Mouse (Mus musculus) hindbrain, embryonic 10.5 days (tissue): ENCODE results near the gene Akt1. TPM values are rescaled to one million over a fixed set of nuclear protein-coding genes. Genes with fewer than 3 reads are reported as not detected.

Source experiments
- DNase-seq: peaks from one replicate; pipeline ENCODE4 v3.0.0-alpha.2; 2017; ENCODE audit warnings: low spot score
- H3K27ac ChIP-seq: fragments of 300-500 bp; sonication (generic); 2 replicates; pipeline ENCODE4 v1.5.1; 2016; ENCODE audit warnings: mild to moderate bottlenecking, moderate library complexity
- H3K27me3 ChIP-seq: fragments of 300-500 bp; sonication (generic); 2 replicates; pipeline ENCODE4 v1.6.1; 2016; ENCODE audit warnings: mild to moderate bottlenecking; ENCODE audit not compliant: poor library complexity, insufficient read depth, severe bottlenecking
- H3K36me3 ChIP-seq: fragments of 300-500 bp; sonication (generic); 2 replicates; pipeline ENCODE4 v1.6.1; 2016; ENCODE audit warnings: mild to moderate bottlenecking, moderate library complexity
- H3K4me1 ChIP-seq: fragments of 300-500 bp; sonication (generic); replicated peaks from 2 replicates; pipeline ENCODE4 v1.6.1; 2016; ENCODE audit warnings: mild to moderate bottlenecking
- H3K4me3 ChIP-seq: fragments of 300-500 bp; sonication (generic); 2 replicates; pipeline ENCODE4 v1.5.1; 2016; ENCODE audit warnings: mild to moderate bottlenecking, moderate library complexity
- H3K9me3 ChIP-seq: fragments of 300-500 bp; sonication (generic); 2 replicates; pipeline ENCODE4 v1.6.1; 2016; ENCODE audit warnings: mild to moderate bottlenecking, moderate library complexity
- WGBS: fragments of 180-500 bp; shearing (Covaris S2); methylation state at CpG from one replicate; pipeline ENCODE4 v1.1.7; 2016; 5-methylcytosine and 5-hydroxymethylcytosine counted together
- polyA plus RNA-seq: library from polyadenylated mRNA; unstranded; fragments of >200 nt; fragmentation: Nextera tagmentation; extraction: Ambion mirVana; gene quantifications from 2 replicates; pipeline ENCODE4 v1.2.1, GENCODE M21; 2016

Akt1 gene
- polyA plus RNA-seq, 1 experiment from 2014 or later, result 56.8 TPM

- peak; percentile 44 for DNase-seq
- peaks cover 89% of the 10 kb centered on the region for H3K4me1 ChIP-seq
- H3K9me3 ChIP-seq, result no peaks in the 10 kb centered on the region
- H3K4me3 ChIP-seq, result peak overlapping the region; percentile 10; the same call in 1 of the 2 replicates
- H3K27ac ChIP-seq, result peak overlapping the region; percentile 89
- peaks cover 100% of the 10 kb centered on the region for H3K36me3 ChIP-seq
- H3K27me3 ChIP-seq, result no peaks in the 10 kb centered on the region
- 43% methylated on average over 2 of the region's 2 CpGs for WGBS
Measured at GRCm38 (mm10) chr12:112664124-112664523, 10.6 kb downstream of the Akt1 start.

GRCm38 (mm10) chr12:112663716-112664115 lies 11.0 kb downstream of the Akt1 start:
- peaks cover 100% of the 10 kb centered on the region for H3K36me3 ChIP-seq
- WGBS, result 83% methylated on average over 12 of the region's 12 CpGs
- H3K4me1 ChIP-seq, result peaks cover 87% of the 10 kb centered on the region
- peak overlapping the region; percentile 89 for H3K27ac ChIP-seq
- peak overlapping the region; percentile 10; the same call in 1 of the 2 replicates for H3K4me3 ChIP-seq
- no peaks in the 10 kb centered on the region for H3K9me3 ChIP-seq
- no peaks in the 10 kb centered on the region for H3K27me3 ChIP-seq
- no peak for DNase-seq

GRCm38 (mm10) chr12:112663303-112663702 lies 11.4 kb downstream of the Akt1 start:
- H3K4me3 ChIP-seq, result no peak overlapping the region
- no peak for DNase-seq

GRCm38 (mm10) chr12:112661851-112662250 lies 12.8 kb downstream of the Akt1 start:
- H3K9me3 ChIP-seq, result no peaks in the 10 kb centered on the region
- peaks cover 80% of the 10 kb centered on the region for H3K4me1 ChIP-seq
- peaks cover 100% of the 10 kb centered on the region for H3K36me3 ChIP-seq
- H3K4me3 ChIP-seq, result no peak overlapping the region
- 79% methylated on average over 9 of the region's 9 CpGs for WGBS
- no peak for DNase-seq
- no peaks in the 10 kb centered on the region for H3K27me3 ChIP-seq
- H3K27ac ChIP-seq, result peak overlapping the region; percentile 89

More at GRCm38 (mm10) chr12:112663303-112663702, 11.4 kb downstream of the Akt1 start:
- WGBS, result 92% methylated on average over 11 of the region's 11 CpGs
- H3K27ac ChIP-seq, result peak overlapping the region; percentile 89
- H3K4me1 ChIP-seq, result peaks cover 83% of the 10 kb centered on the region
- H3K9me3 ChIP-seq, result no peaks in the 10 kb centered on the region
- no peaks in the 10 kb centered on the region for H3K27me3 ChIP-seq
- peaks cover 100% of the 10 kb centered on the region for H3K36me3 ChIP-seq

- Histone ChIP-seq H3K27me3 (no peaks in the 10 kb centered on the region), H3K4me3 (peak overlapping the region; percentile 32), H3K9me3 (no peaks in the 10 kb centered on the region), H3K27ac (peak overlapping the region; percentile 89), H3K36me3 (peaks cover 100% of the 10 kb centered on the region), H3K4me1 (peaks cover 74% of the 10 kb centered on the region)
- no peak for DNase-seq
- 83% methylated on average over 3 of the region's 3 CpGs for WGBS
Measured at GRCm38 (mm10) chr12:112661327-112661605, 13.4 kb downstream of the Akt1 start.

- H3K27ac ChIP-seq, result peak overlapping the region; percentile 89
- peaks cover 69% of the 10 kb centered on the region for H3K4me1 ChIP-seq
- H3K4me3 ChIP-seq, result peak overlapping the region; percentile 32
- H3K27me3 ChIP-seq, result no peaks in the 10 kb centered on the region
- DNase-seq, result peak; percentile 80
- H3K9me3 ChIP-seq, result no peaks in the 10 kb centered on the region
- WGBS, result 38% methylated on average over 5 of the region's 5 CpGs
- H3K36me3 ChIP-seq, result peaks cover 100% of the 10 kb centered on the region
Measured at GRCm38 (mm10) chr12:112660576-112661326, 13.9 kb downstream of the Akt1 start.

- no peaks in the 10 kb centered on the region for H3K9me3 ChIP-seq
- peaks cover 61% of the 10 kb centered on the region for H3K4me1 ChIP-seq
- no peak overlapping the region for H3K4me3 ChIP-seq
- peak; percentile 33 for DNase-seq
- H3K27me3 ChIP-seq, result no peaks in the 10 kb centered on the region
- peaks cover 100% of the 10 kb centered on the region for H3K36me3 ChIP-seq
- WGBS, result 84% methylated on average over 6 of the region's 6 CpGs
- peak overlapping the region; percentile 41; the same call in 1 of the 2 replicates for H3K27ac ChIP-seq
Measured at GRCm38 (mm10) chr12:112659109-112659508, 15.6 kb downstream of the Akt1 start.

- 96% methylated on average over 7 of the region's 7 CpGs for WGBS
- Histone ChIP-seq H3K4me1 (peaks cover 61% of the 10 kb centered on the region), H3K27ac (no peak overlapping the region), H3K27me3 (no peaks in the 10 kb centered on the region), H3K36me3 (peaks cover 100% of the 10 kb centered on the region), H3K4me3 (no peak overlapping the region), H3K9me3 (no peaks in the 10 kb centered on the region)
- DNase-seq, result no peak
Measured at GRCm38 (mm10) chr12:112658619-112659018, 16.1 kb downstream of the Akt1 start.

- DNase-seq, result no peak
- Histone ChIP-seq H3K9me3 (no peaks in the 10 kb centered on the region), H3K27me3 (no peaks in the 10 kb centered on the region), H3K4me1 (peaks cover 21% of the 10 kb centered on the region), H3K27ac (no peak overlapping the region), H3K4me3 (no peak overlapping the region), H3K36me3 (peaks cover 100% of the 10 kb centered on the region)
- 87% methylated on average over 5 of the region's 5 CpGs for WGBS
Measured at GRCm38 (mm10) chr12:112654076-112654475, 20.6 kb downstream of the Akt1 start.

GRCm38 (mm10) chr12:112653157-112653824 lies 21.4 kb downstream of the Akt1 start:
- H3K4me1 ChIP-seq, result peaks cover 19% of the 10 kb centered on the region
- H3K27me3 ChIP-seq, result no peaks in the 10 kb centered on the region
- no peaks in the 10 kb centered on the region for H3K9me3 ChIP-seq
- peaks cover 100% of the 10 kb centered on the region for H3K36me3 ChIP-seq
- peak; percentile 87 for DNase-seq
- no peak overlapping the region for H3K27ac ChIP-seq
- 65% methylated on average over 7 of the region's 7 CpGs for WGBS
- no peak overlapping the region for H3K4me3 ChIP-seq

- Histone ChIP-seq H3K27me3 (no peaks in the 10 kb centered on the region), H3K36me3 (peaks cover 100% of the 10 kb centered on the region), H3K4me3 (no peak overlapping the region), H3K4me1 (peaks cover 20% of the 10 kb centered on the region), H3K27ac (no peak overlapping the region), H3K9me3 (no peaks in the 10 kb centered on the region)
- 83% methylated on average over 5 of the region's 5 CpGs for WGBS
- no peak for DNase-seq
Measured at GRCm38 (mm10) chr12:112651778-112652439, 22.8 kb downstream of the Akt1 start.

GRCm38 (mm10) chr12:112648081-112648480 lies 26.6 kb downstream of the Akt1 start:
- Histone ChIP-seq H3K36me3 (peaks cover 65% of the 10 kb centered on the region), H3K4me3 (no peak overlapping the region), H3K4me1 (peaks cover 27% of the 10 kb centered on the region), H3K27me3 (no peaks in the 10 kb centered on the region), H3K27ac (no peak overlapping the region), H3K9me3 (no peaks in the 10 kb centered on the region)
- WGBS, result 97% methylated on average over 5 of the region's 5 CpGs
- no peak for DNase-seq

- Histone ChIP-seq H3K9me3 (no peaks in the 10 kb centered on the region), H3K4me1 (peaks cover 27% of the 10 kb centered on the region), H3K36me3 (peaks cover 45% of the 10 kb centered on the region), H3K27me3 (no peaks in the 10 kb centered on the region), H3K27ac (peak overlapping the region; percentile 94), H3K4me3 (peak overlapping the region; percentile 89)
- DNase-seq, result no peak
- 65% methylated on average over 6 of the region's 6 CpGs for WGBS
Measured at GRCm38 (mm10) chr12:112646139-112646538, 28.5 kb downstream of the Akt1 start.
